Mouse (Mus musculus): Measurements from ENCODE around the gene Tnfsf9. TPM values are rescaled to one million over a fixed set of nuclear protein-coding genes. Genes with fewer than 3 reads are reported as not detected.

Tnfsf9 gene
- 0.39 and 0.71 TPM in 2 replicates for total RNA-seq (2021)
- long read RNA-seq, partial matches to known transcripts = 0 of 2 reads
- long read RNA-seq, other reads (novel, unspliced or antisense) = 0 of 2 reads

DNA sequence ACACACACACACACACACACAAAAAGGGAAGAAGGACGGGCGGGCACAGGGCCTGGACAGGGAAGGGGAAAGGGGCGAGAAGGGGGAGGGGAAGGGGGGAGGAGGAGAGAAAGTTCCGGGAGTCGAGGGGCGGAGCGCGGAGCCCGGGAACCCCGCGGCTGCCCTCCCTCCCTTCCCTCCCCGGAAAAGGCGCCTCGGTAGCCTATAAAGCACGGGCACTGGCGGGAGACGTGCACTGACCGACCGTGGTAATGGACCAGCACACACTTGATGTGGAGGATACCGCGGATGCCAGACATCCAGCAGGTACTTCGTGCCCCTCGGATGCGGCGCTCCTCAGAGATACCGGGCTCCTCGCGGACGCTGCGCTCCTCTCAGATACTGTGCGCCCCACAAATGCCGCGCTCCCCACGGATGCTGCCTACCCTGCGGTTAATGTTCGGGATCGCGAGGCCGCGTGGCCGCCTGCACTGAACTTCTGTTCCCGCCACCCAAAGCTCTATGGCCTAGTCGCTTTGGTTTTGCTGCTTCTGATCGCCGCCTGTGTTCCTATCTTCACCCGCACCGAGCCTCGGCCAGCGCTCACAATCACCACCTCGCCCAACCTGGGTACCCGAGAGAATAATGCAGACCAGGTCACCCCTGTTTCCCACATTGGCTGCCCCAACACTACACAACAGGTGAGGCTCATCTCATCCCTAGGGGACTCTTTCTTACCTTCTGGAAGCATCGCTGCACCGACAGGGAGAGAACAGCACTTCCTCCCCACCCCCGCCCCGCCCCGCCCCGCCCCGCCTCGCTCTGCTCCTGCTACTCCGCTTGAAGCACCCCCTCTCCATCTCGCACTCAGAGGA is at the start of gene Tnfsf9:
Tnfsf9 (plus strand) TSS at position 145 of the 854 bp plus-strand sequence.
- peak; percentile 15 for DNase-seq

GRCm38 (mm10) chr17:57056246-57056645 is 48.9 kb upstream of the Tnfsf9 start:
- DNase-seq = no peak

- DNase-seq = peak; percentile 43
These were observed 46.1 kb upstream of the Tnfsf9 start, which contains the start of gene Crb3 for GRCm38 (mm10) chr17:57058891-57059485. Gene Crb3, plus strand, starts transcription at chr17:57059105.

DNA sequence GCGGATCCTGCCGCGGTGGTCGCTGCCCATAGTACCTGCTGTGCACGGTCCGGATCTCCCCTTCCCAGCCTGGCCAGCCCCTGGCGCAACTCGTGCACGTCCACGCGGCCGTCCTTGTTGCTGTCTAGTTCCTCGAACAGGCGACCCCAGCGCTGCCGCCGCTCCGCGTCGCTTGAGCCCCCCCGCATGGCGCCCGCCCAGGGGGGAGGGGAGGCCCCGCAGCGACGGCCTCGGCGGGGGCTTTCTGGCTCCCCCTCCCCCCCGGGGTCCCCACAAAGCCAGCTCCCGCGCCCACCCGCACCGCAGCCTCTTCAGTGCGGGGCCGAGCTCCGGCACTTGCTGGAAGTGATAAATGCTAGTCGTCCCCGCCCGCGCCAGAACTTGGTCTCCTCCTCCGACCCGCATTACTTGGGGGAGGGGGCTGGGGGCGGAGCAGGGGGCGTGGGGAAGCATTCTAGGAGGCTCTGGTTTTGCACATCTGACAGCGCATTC is 45.6 kb upstream of the Tnfsf9 start, which contains the start of gene Slc25a23:
Slc25a23 (minus strand) TSS at position 378 of the 492 bp plus-strand sequence.
- DNase-seq = peak; percentile 74

DNA sequence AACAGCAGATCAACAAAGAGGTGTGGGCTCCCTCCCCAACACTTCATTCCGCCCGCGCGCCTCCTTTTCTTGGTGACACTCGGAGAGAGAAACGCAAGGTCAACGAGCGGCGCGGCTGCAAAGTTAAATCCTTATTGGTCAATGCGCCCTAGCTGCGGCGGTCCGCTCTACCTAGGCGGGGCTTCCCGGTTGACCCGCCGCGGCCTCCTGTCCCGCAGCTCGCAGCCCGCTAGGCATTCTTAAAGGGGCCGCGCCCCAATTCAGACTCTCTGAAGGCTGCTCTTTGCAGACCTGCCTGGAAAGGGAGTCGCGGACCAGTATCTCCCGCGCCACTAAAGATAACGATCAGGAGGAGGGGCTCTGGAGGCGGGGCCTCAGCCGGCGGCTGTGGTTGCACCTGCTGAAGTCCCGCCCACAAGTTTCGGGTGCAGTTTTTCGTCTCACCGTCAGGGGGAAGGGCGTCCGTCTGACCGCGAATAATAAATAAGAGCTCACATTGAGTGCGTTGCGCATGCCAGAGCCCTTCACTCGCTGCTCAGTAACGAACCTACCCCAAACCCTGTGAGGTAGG is 44.8 kb upstream of the Tnfsf9 start:
- peak; percentile 92 for DNase-seq

GRCm38 (mm10) chr17:57061069-57061468 is 44.1 kb upstream of the Tnfsf9 start:
- DNase-seq = peak; percentile 27

DNA sequence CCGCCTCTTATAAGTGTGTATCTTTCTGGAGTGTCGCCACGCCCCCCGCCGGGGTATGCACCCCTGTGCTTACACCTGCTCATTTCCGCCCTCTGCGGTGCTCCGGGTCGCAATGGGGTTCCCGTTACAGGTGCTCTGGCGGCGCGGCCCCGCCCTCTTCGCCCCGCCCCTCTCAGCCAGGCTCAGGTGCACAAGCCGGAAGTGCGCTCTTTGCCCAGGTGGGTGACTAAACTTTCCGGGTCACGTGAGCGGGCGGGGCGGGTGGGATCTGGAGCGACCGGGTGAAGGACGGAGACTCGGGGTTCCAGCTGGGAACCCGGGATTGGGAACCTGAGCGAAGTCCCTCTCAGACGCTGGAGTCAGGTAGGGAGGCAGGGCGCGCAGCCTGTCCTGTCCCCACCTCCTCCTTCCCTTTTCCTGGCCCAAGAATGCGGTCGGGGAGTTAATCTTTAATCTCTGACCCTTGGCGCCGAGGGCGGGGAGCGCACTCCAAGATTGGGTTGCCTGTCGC is 43.1 kb upstream of the Tnfsf9 start:
- DNase-seq = no peak

DNA sequence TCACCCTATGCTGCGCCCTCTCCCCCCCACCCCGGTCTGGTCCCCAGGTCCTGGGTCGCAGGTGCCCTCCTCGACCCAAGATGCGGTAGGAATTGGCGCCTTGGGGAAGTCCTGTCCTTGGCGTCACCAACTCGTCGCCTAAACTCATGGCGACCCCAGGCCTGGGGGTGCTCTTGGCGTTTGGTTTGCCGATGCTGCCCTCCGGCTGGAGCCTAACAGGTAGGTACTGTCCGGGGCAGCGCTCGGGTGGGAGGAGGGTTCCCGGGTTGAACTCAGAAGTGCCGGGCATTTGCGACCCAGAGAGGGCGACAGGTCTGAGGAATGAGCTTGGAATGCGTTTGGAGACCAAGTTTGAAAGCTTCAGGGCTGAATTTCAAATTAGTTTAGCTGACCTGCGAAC is 42.6 kb upstream of the Tnfsf9 start:
- DNase-seq = no peak

- no peak for DNase-seq
These were observed 42.1 kb upstream of the Tnfsf9 start for GRCm38 (mm10) chr17:57063031-57063430.

DNA sequence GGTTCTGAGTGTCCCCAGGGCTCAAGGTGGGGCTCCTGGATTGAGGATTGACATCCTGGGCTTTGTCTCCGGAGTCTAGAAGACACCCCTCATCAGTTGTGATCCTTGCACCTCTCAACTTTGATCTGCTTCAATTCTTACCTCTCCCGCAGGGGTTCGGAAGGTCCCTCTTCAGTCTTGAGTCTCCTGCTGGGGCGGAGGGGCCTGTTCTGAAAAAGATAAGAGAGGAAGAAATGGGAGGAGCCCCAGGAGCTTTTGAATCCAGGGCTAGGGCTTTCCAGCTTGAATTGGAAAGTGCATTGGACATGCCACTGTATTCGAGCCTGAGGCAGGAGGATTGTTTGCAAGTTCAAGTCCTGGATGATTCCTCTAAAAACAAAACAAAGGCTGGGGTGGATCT is 38.2 kb upstream of the Tnfsf9 start:
- DNase-seq = no peak

DNA sequence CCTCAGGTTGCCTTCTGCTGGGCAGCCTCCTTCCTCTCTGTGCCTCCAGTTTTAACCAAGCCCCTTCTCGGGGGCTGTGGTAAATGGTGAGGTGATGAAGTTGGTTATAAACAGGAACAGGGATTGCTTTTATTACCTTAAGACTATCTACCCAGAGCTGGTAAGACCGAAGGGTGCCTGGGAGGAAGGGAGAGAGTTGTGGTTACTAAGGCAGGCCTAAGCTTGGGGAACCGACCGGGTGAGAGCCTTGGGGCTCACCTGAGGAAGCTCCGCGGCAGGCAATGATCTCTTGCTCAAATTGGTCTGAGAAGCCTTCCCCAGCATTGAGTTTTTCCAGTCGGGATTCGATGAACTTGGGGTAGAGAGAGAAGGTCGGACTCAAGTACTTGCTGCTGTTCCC is 34.9 kb upstream of the Tnfsf9 start:
- DNase-seq = no peak

DNA sequence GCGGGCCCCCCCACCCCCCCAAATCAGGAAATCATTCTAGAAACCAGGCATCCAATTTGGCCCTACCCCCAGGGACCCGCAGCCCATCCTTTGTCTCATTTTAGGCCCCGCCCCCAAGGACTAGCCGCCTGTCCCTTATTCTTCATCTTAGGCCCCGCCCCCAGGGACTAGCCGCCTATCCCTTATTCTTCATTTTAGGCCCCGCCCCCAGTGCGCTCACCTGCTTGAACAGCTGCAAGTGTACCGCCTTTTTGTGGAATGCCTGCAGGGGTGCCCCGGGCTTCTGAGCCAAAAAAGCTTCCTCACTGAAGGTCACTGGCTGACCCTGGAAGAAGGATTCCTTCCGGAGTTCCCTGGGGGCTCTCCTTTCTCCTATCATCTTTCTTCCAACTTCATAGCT is 34.4 kb upstream of the Tnfsf9 start:
- DNase-seq = no peak

- DNase-seq = no peak
These were observed 28.2 kb upstream of the Tnfsf9 start for GRCm38 (mm10) chr17:57076916-57077315.

DNA sequence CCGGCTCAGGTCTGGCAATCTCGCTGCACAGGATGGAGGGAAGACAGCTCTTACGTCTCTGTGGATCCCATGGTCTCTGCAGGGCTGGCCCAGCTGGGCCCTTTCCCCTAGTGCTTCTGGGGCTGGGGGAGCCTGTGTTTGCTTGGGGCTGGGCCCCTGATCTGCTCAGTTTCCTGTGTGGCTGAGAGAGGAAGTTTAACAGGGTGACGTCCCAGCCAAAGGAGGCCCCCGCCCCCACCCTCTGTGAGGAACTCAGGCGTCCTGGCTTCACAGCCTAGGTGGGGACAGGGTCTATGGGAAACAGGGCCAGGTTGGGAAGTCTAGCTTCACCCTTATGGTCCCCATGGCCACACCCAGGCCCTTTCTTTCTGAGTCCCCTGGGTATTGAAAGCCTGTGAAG is 26.8 kb upstream of the Tnfsf9 start, which contains the start of gene Dennd1c:
Dennd1c (minus strand) TSS at position 179 of the 400 bp plus-strand sequence.
- no peak for DNase-seq

- DNase-seq = no peak
These were observed 25.2 kb upstream of the Tnfsf9 start for GRCm38 (mm10) chr17:57079919-57080318.

GRCm38 (mm10) chr17:57081234-57081842 is 23.8 kb upstream of the Tnfsf9 start:
- no peak for DNase-seq

GRCm38 (mm10) chr17:57082481-57082880 is 22.6 kb upstream of the Tnfsf9 start:
- DNase-seq = no peak

DNA sequence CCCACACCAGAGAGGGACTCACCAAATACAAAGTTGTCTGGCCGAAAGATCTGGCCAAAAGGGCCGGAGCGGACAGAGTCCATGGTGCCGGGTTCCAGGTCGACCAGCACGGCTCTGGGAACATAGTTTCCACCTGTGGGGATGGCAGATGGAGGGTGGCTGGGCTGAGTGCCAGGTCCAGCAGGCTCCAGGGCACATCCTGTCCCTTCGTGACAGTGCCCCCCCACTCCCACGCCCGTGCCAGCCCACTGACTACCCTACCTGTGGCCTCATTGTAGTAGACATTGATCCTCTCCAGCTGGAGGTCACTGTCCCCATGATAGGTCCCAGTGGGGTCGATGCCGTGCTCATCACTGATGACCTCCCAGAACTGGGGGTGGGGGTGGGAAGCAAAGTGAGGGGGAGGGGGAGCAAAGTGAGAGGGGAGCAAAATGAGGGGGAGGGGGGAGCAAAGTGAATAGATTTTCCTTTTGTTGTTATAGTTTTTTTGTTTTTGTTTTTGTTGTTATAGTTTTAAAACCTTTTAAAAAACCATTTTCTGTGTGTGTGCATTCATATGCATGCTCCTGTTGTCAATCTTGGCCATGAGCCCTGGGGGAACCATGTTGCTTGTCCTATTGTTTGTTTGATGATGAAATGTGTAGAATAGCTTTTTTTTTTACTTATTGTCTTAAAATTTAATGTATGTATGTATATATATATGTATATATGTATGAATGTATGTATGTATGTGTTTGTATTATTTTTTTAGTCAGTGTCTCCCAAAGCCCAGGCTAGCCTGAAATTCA is 19.0 kb upstream of the Tnfsf9 start:
- DNase-seq = no peak

GRCm38 (mm10) chr17:57087049-57087832 is 17.9 kb upstream of the Tnfsf9 start, which contains the start of gene Tubb4a:
Gene Tubb4a, minus strand, starts transcription at chr17:57087782.
- peak; percentile 44 for DNase-seq

DNA sequence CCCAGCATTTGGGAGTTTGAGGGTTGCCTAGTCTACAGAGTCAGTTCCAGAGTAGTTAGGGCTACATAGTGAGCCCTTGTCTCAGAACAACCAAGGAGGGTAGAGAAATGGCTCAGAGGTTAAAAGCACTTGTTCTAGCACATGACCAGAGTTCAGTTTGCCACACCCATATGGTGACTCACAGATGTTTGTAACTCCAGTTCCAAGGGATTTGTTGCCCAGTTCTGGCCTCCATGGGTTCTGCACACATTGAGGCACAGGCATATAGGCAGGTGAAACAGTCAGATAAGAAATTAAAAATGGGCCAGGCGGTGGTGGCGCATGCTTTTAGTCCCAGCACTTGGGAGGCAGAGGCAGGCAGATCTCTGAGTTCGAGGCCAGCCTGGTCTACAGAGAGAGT is 10.9 kb upstream of the Tnfsf9 start:
- no peak for DNase-seq
